Mouse (Mus musculus) cortical plate, adult 2 months (tissue): ENCODE measurements around the gene Ncln.

ENCODE experiments used
- CTCF ChIP-seq: fragments of 200-500 bp; IDR thresholded peaks from 2 replicates; pipeline ENCODE4 v1.5.1; 2011; ENCODE audit warnings: mild to moderate bottlenecking, control low read depth, low read length; ENCODE audit not compliant: insufficient read depth; ENCODE audit errors: extremely low read depth
- POLR2A ChIP-seq: fragments of 200-500 bp; IDR thresholded peaks from 2 replicates; pipeline ENCODE4 v1.6.1; 2011; ENCODE audit warnings: mild to moderate bottlenecking, low read length, control low read depth; ENCODE audit not compliant: insufficient read depth; ENCODE audit errors: extremely low read depth

DNA sequence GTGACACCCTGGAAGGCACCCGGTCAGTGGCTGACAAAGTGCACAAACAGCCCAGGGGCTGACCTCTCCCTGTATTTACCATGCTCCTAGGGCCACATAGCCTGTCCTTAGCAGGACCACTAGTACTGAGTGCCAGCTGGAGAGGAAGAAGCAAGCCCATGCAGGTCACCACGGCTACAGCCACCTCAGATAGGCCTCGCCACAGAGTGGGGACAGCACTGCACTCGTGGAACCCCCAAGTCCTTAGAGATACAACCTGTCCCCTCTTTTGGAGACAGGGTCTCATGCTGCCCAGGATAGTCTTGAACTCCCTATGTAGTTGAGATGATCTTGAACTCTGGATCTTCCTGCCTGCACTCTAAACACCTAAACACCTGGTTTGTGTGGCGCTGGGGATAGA, 45.2 kb upstream of the Ncln start:
- TF ChIP-seq CTCF, result no peak
- no peak for TF ChIP-seq POLR2A
